Mouse (Mus musculus) forebrain, embryonic 10.5 days (tissue): Measurements from ENCODE around the gene Tmem208. TPM values are rescaled to one million over a fixed set of nuclear protein-coding genes. Genes with fewer than 3 reads are reported as not detected.
A peak's percentile ranks its signal among the peaks of the same experiment; 100 is the strongest.

Experiments
- DNase-seq: peaks from one replicate; pipeline ENCODE4 v3.0.0-alpha.2; 2017; ENCODE audit warnings: low spot score; ENCODE audit errors: extremely low spot score
- H3K27ac ChIP-seq: fragments of 300-500 bp; sonication (generic); 2 replicates; pipeline ENCODE4 v1.5.1; 2016; ENCODE audit warnings: mild to moderate bottlenecking
- H3K27me3 ChIP-seq: fragments of 300-500 bp; sonication (generic); 2 replicates; pipeline ENCODE4 v1.6.1; 2016; ENCODE audit warnings: mild to moderate bottlenecking; ENCODE audit not compliant: poor library complexity, severe bottlenecking
- H3K36me3 ChIP-seq: fragments of 300-500 bp; sonication (generic); replicated peaks from 2 replicates; pipeline ENCODE4 v1.6.1; 2016; ENCODE audit warnings: mild to moderate bottlenecking, moderate library complexity
- H3K4me1 ChIP-seq: fragments of 300-500 bp; sonication (generic); 2 replicates; pipeline ENCODE4 v1.6.1; 2016
- H3K4me3 ChIP-seq: fragments of 300-500 bp; sonication (generic); 2 replicates; pipeline ENCODE4 v1.5.1; 2016; ENCODE audit warnings: mild to moderate bottlenecking, moderate library complexity
- H3K9me3 ChIP-seq: fragments of 300-500 bp; sonication (generic); 2 replicates; pipeline ENCODE4 v1.6.1; 2016; ENCODE audit warnings: mild to moderate bottlenecking, moderate library complexity
- WGBS: fragments of 180-500 bp; shearing (Covaris S2); methylation state at CpG from one replicate; pipeline ENCODE4 v1.1.7; 2016; 5-methylcytosine and 5-hydroxymethylcytosine counted together
- polyA plus RNA-seq: library from polyadenylated mRNA; unstranded; fragments of >200 nt; fragmentation: Nextera tagmentation; extraction: Ambion mirVana; gene quantifications from 2 replicates; pipeline ENCODE4 v1.2.1, GENCODE M21; 2016

The Tmem208 gene
- polyA plus RNA-seq, 1 experiment from 2014 or later: 95.3 TPM

DNA sequence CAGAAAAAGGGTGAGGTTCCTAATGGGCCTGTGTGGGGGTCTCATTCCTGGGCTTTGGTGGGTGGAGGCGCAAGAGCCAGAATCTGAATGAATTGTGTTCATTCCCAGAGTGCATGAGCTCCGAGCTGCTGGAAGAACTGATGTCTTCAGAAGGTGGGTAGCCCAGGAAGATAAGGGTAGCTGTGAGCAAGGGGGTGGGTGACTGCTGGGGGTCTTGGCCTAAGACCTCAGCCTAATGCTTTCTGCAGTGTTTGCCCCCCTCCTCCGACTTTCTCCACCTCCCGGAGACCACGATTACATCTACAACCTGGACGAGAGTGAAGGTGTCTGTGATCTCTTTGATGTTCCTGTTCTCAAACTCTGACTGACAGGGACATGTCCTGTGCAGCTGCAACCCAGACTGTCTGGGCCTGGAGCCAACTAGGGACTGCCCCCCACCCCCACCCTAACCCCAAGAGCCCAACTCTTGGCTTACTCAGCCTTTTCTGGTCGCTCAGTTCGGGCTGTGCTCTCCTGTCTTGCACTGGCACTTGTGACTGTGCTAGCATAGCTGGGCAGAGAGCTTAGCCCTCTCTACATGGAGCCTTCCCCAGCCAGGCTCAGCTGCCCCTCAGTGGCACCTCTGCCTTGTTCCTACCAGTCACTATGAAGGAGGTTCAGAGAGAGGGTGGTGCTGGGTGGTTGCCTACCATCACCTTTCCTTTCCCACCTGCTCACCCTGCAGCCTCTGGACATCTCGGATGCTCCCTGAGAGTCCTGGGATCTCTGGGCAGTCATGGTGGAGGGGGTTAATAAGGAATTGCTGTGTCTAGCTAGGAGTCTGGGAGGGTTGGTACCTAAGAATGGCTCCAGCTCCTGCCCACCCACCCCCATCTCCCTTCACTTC lies 21.6 kb upstream of the Tmem208 start:
- H3K36me3 ChIP-seq: peaks cover 91% of the 10 kb centered on the region

DNA sequence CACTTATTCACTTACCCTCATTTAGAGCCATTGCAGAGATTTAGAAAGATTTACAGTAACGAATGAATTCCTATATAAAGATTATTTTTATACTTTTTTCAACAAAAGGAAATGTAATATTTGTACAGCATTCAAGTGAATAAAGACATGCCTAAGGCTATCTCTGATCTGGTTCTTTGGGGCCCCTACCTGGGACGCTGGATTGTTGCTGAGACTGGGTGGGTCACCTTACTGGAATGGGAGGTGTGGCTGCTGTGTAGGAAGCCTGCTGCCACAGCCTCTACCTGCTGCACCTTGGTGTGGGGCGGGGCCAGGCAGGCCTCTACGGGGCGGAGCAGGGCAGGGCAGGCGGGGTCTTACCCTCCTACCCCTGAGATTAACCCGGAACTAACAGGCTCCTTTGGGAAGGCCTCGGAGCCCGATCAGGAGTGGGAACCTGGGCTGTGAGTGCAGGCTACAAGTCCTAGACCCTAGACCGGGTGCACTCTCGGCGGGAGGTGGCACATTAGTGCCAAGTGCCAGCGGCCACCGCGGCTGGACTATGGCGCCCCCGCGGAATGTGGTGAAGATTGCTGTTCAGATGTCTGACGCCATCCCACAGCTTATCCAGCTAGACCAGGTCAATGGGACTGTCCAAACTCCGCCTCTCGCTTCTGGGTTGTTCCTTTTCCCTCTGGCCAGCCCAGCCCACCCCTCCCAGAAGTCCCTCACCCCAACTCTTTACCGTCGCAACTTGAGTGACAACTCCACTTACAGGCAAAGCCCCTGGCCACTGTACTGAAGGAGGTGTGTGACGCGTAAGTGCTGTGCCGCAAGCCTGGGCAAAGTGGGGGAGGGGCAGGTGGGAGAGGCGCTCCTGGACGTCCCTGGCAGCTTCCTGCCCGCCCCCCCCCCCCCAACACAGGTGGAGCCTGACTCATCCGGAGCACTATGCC lies 20.7 kb upstream of the Tmem208 start, which contains the start of gene Elmo3:
Gene Elmo3, plus strand, starts transcription at position 391 of the 935 bp plus-strand sequence.
- peak within 1 kb of the TSS; percentile 75 for H3K27ac ChIP-seq
- peak within 1 kb of the TSS; percentile 43 for H3K4me3 ChIP-seq
- WGBS: 8% methylated on average over 30 of the region's 30 CpGs

More for the DNA sequence above, 21.6 kb upstream of the Tmem208 start:
- H3K9me3 ChIP-seq: no peaks in the 10 kb centered on the region
- no peak for DNase-seq
- WGBS: 84% methylated on average over 9 of the region's 9 CpGs
- H3K4me3 ChIP-seq: no peak overlapping the region
- H3K27me3 ChIP-seq: no peaks in the 10 kb centered on the region
- peaks cover 23% of the 10 kb centered on the region for H3K4me1 ChIP-seq
- H3K27ac ChIP-seq: no peak overlapping the region

DNA sequence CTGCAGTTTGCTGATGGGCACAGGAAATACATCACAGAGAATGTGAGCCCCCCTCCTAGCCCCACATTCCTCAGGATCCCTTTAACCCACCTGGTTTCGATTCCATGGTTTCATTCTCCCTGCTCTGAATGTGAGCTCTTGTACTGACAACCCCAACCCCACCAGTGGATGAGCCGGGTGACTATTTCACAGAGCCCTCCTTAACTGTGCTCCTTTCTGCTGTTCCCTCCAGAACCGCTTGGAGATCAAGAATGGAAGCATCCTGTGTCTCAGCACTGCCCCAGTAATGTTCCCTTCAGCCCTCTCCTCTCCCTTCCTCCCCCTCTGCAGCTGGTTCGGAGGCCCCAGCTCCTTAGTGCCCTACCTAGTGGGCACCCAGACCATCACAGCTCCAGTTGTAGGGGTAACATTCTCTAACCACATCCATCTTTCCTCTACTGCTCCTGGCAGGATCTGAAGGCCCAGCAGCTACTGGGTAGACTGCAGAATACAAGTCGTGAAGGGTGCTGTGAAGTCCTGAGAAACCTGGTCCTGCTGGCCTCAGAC lies 19.9 kb upstream of the Tmem208 start:
- DNase-seq: no peak
- no peaks in the 10 kb centered on the region for H3K27me3 ChIP-seq
- H3K36me3 ChIP-seq: peaks cover 89% of the 10 kb centered on the region
- 65% methylated on average over 5 of the region's 5 CpGs for WGBS
- H3K9me3 ChIP-seq: no peaks in the 10 kb centered on the region
- H3K4me3 ChIP-seq: peak overlapping the region; percentile 43
- peak overlapping the region; percentile 75 for H3K27ac ChIP-seq
- H3K4me1 ChIP-seq: peaks cover 23% of the 10 kb centered on the region

More for the DNA sequence above, 20.7 kb upstream of the Tmem208 start, which contains the start of gene Elmo3:
- peak; percentile 52 for DNase-seq
- peaks cover 91% of the 10 kb centered on the region for H3K36me3 ChIP-seq
- H3K4me1 ChIP-seq: peaks cover 23% of the 10 kb centered on the region
- H3K9me3 ChIP-seq: no peaks in the 10 kb centered on the region
- H3K27me3 ChIP-seq: no peaks in the 10 kb centered on the region

DNA sequence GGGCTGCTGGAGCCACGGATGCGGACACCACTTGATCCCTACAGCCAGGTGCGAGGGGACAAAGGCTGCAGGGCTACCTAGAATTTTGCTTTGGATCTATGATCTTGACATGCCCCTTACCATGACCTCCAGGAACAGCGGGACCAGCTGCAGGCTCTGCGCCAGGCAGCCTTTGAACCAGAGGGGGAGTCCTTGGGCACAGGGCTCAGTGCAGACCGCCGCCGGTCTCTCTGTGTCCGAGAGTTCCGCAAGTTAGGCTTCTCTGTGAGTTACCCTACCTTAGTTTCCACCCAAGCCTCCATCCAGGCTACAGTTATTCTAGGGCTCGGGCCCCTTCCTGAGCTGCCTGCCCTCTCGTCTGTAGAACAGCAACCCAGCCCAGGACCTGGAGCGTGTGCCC lies 18.5 kb upstream of the Tmem208 start:
- Histone ChIP-seq H3K9me3 (no peaks in the 10 kb centered on the region), H3K4me3 (no peak overlapping the region), H3K4me1 (peaks cover 23% of the 10 kb centered on the region), H3K36me3 (peaks cover 89% of the 10 kb centered on the region), H3K27ac (no peak overlapping the region), H3K27me3 (no peaks in the 10 kb centered on the region)
- 94% methylated on average over 13 of the region's 13 CpGs for WGBS
- no peak for DNase-seq

DNA sequence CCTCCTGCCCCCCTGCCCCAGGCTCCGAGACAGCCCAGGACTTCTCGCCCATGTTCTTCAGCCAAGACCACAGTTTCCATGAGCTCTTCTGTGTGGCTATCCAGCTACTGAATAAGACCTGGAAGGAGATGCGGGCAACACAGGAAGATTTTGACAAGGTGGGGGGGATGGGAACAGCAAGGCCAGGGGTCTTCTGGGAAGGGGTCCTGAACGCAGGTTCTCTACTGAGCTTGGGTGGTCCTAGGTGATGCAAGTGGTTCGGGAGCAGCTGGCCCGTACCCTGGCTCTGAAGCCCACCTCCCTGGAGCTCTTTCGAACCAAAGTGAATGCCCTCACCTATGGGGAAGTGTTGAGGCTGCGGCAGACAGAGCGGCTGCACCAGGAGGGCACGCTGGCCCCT lies 17.7 kb upstream of the Tmem208 start:
- WGBS: 93% methylated on average over 10 of the region's 10 CpGs
- H3K4me3 ChIP-seq: no peak overlapping the region
- H3K9me3 ChIP-seq: no peaks in the 10 kb centered on the region
- peaks cover 23% of the 10 kb centered on the region for H3K4me1 ChIP-seq
- H3K27me3 ChIP-seq: no peaks in the 10 kb centered on the region
- no peak for DNase-seq
- H3K36me3 ChIP-seq: peaks cover 89% of the 10 kb centered on the region
- no peak overlapping the region for H3K27ac ChIP-seq

DNA sequence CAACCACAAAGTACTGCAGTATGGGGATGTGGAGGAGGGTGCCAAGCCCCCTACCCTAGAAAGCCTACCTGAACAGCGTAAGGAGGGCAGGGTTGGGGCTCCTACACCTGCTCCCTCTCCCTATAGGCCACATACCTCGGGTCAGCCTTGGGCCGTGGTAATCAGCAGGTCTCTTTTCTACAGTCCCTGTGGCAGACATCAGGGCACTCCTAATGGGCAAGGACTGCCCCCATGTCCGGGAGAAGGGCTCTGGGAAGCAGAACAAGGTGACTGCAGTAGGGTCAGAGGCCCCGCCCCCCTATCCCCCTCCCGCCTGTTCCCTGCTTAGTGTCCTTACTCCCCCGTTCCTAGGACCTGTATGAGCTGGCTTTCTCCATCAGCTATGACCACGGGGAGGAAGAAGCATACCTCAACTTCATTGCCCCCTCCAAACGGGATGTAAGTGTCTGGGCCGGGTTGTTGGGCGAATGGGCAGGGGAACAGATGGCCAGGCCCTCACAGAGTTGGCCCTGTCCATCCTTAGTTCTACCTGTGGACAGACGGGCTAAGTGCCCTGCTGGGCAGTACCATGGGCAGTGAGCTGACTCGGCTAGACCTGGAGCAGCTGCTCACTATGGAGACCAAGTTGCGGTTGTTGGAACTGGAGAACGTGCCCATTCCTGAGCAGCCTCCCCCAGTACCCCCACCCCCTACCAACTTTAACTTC lies 16.9 kb upstream of the Tmem208 start:
- H3K9me3 ChIP-seq: no peaks in the 10 kb centered on the region
- no peak overlapping the region for H3K4me3 ChIP-seq
- H3K36me3 ChIP-seq: peaks cover 89% of the 10 kb centered on the region
- H3K27ac ChIP-seq: no peak overlapping the region
- WGBS: 82% methylated on average over 15 of the region's 15 CpGs
- H3K27me3 ChIP-seq: no peaks in the 10 kb centered on the region
- DNase-seq: no peak
- H3K4me1 ChIP-seq: peaks cover 29% of the 10 kb centered on the region

DNA sequence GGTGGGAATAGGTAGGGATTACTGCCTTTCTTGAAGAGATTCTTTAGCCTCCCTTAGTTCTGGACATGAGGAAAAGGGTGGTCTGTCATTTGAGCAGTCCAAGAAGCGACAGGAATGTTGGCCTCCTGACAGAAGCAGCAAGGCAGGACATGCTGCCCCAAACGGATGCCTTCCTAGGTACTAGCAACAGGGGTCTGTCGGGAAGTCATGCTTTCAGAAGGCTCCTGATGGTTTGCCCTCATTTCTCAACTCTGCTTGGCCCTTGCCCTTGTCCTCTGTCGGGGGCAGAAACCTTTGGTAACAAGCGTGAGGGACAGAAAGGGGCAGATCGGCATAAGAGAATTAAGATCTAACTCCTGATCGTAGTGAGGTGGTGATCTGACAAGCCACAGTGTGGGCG lies 16.0 kb upstream of the Tmem208 start:
- Histone ChIP-seq H3K36me3 (peaks cover 88% of the 10 kb centered on the region), H3K4me1 (peaks cover 21% of the 10 kb centered on the region), H3K4me3 (no peak overlapping the region), H3K27me3 (no peaks in the 10 kb centered on the region), H3K27ac (no peak overlapping the region), H3K9me3 (no peaks in the 10 kb centered on the region)
- no peak for DNase-seq
- 88% methylated on average over 8 of the region's 8 CpGs for WGBS

DNA sequence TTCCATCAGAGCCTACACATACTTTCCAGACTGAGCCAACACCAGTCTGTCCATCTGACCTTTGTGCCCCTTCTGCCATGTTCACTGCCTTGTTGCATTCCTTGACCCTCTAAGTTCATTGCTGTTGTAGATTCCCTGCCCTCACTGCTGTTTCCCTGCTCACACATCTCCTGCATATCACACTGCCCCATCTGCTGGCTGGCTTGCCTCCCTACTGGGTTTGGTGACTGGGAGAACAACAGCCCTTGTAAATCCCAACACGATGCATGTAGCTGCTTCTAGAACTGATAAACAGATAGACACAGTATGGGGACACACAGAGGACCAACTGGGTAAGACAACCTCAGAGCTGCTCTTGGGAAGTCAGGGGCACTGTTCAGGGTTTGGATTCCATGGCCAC lies 14.4 kb upstream of the Tmem208 start:
- H3K4me1 ChIP-seq: peaks cover 6% of the 10 kb centered on the region
- no peak for DNase-seq
- no peak overlapping the region for H3K4me3 ChIP-seq
- H3K36me3 ChIP-seq: peaks cover 92% of the 10 kb centered on the region
- 83% methylated on average over 1 of the region's 1 CpGs for WGBS
- no peaks in the 10 kb centered on the region for H3K27me3 ChIP-seq
- H3K27ac ChIP-seq: no peak overlapping the region
- no peaks in the 10 kb centered on the region for H3K9me3 ChIP-seq

DNA sequence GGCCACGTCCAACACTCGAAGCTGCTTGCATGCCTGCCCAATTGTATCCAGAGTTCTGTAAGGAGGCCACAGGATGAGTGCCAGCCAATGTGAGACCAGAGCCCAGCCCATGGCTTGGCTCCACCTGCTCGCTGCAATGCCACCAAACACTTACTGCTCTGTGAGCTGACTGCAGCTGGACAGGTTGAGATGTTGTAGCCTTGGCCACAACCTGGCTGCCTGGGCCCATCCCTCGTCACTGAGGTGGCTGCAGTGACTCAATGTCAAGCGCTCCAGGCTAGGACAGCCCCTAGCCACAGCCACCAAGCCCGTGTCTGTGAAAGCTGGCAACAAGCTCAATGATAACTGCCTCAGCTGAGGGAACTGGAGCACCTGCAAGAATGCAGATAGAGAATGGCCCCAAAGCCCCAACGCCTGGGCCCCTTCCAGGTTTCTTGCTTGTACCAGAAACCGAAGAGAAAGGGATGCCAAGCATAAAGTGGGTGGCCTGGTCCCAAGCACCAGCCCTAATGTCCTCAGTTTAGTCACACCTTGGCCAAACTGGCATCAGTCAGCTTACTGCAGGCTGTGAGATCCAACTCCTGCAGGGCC lies 13.2 kb upstream of the Tmem208 start:
- H3K4me1 ChIP-seq: peaks cover 6% of the 10 kb centered on the region; the same call in 1 of the 2 replicates
- no peaks in the 10 kb centered on the region for H3K9me3 ChIP-seq
- no peaks in the 10 kb centered on the region for H3K27me3 ChIP-seq
- WGBS: 91% methylated on average over 8 of the region's 8 CpGs
- no peak overlapping the region for H3K27ac ChIP-seq
- no peak for DNase-seq
- no peak overlapping the region for H3K4me3 ChIP-seq
- H3K36me3 ChIP-seq: peaks cover 89% of the 10 kb centered on the region

DNA sequence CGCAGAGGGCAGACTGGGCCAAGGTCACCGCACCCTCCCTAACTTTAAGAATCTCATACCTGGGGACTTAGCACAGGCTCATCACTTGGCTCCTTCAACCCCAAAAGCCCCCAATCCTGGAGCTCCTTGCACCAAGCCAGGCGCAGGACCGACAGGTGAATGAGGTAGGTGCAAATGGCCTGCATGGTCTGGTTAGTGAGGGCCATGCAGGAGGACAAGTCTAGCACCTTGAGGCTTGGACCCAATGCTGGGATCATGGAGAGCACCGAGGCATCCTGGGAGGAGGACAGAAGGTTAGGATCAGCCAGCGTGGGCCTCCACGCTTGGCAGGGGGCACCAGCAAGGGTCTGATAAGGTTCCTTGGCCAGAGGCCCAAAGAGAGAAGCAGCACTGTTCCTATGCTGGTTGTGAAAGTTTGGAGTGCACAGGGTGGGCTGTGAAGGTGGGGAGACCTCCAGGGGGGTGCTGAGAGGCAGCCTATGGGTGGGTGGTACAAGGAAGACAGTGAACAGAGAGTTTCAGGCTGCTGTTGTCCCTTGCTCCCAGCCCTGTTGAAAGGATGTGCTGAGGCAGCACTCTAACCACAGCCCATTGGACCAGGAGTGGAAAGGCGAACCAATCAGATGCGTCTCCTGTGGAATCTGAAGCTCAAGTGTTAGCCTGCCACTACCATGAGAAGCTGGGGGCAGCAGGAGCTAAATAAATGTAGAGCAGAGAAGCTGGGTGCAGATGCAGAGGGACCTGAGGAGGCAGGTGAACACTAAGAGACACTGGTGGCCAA lies 12.3 kb upstream of the Tmem208 start:
- peaks cover 89% of the 10 kb centered on the region for H3K36me3 ChIP-seq
- no peak overlapping the region for H3K27ac ChIP-seq
- no peaks in the 10 kb centered on the region for H3K9me3 ChIP-seq
- H3K4me1 ChIP-seq: peaks cover 6% of the 10 kb centered on the region; the same call in 1 of the 2 replicates
- H3K4me3 ChIP-seq: no peak overlapping the region
- H3K27me3 ChIP-seq: no peaks in the 10 kb centered on the region
- no peak for DNase-seq
- 77% methylated on average over 9 of the region's 9 CpGs for WGBS

DNA sequence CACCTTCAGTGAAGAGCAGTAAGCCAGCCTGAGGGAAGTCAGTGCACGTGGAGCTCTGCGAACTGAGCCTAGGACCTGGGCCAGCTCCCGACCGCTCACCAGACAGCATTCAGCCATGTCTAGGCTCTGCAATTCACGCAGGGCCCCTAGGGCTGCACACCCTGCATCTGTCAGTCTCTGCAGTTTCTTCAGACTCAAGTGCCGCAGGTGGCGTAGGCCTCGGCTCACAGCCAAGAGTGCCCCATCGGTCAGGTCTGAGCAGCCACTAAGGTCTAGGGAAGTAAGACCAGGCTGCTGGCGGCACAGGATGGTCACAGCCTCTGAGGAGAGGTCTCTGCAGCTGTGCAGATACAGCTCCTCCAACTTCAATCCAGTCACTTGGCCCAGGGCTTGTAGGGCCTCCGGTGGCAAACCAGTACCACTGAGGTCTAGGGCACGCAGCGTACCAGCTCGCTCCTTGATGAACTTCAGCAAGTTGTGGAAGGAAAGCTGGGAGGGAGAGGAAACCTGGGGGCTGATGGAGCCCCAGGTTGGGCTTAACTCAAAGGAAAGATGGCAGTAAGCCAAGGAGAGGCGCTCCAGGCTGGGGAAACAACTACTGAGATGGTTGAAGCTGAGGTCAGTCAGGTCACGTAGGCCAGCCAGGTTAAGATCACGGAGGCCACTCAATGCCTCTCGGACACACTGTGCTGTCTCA lies 10.9 kb upstream of the Tmem208 start:
- Histone ChIP-seq H3K27me3 (no peaks in the 10 kb centered on the region), H3K9me3 (no peaks in the 10 kb centered on the region), H3K27ac (no peak overlapping the region), H3K36me3 (peaks cover 89% of the 10 kb centered on the region), H3K4me1 (peaks cover 6% of the 10 kb centered on the region; the same call in 1 of the 2 replicates), H3K4me3 (no peak overlapping the region)
- DNase-seq: no peak
- 94% methylated on average over 18 of the region's 18 CpGs for WGBS
